In genomic region chr10:85481106-85481505, GRCm38 (mm10) we compare ENCODE assay signal across 8 mouse cellular contexts.
DNase-seq lines count a peak whose midpoint lies in the region; ATAC-seq and TF ChIP-seq lines count a peak whose summit lies in the region.
"Had no signal": no experiment of that assay in that cellular context is flagged by ENCODE, and none has a peak within 500 bp of the region (broad histone marks: within the 10 kb centered on the region; RNA-seq: fewer than 3 reads in every experiment).

No protein-coding gene starts in this region.

- H3K27ac ChIP-seq in intestine, embryonic 15.5 days, result no peak overlapping the region
- no peak overlapping the region for H3K27ac ChIP-seq in intestine, postnatal 0 days (ENCODE audit: low read depth, low read length)
- H3K27ac ChIP-seq: liver, embryonic 12.5 days had no signal

- H3K9ac ChIP-seq in intestine, embryonic 15.5 days, result no peak overlapping the region
- no peak overlapping the region for H3K9ac ChIP-seq in intestine, postnatal 0 days (ENCODE audit: low read depth, low read length)
- H3K9ac ChIP-seq: liver, embryonic 12.5 days had no signal

- H3K36me3 ChIP-seq in intestine, embryonic 15.5 days, result no peaks in the 10 kb centered on the region
- no peaks in the 10 kb centered on the region for H3K36me3 ChIP-seq in intestine, postnatal 0 days (ENCODE audit: control insufficient read depth, insufficient read depth)
- H3K36me3 ChIP-seq: liver, embryonic 12.5 days had no signal

- 0 out of 2 replicates have a peak, but pooled peaks cover 4% of the 10 kb centered on the region for H3K4me1 ChIP-seq in intestine, embryonic 15.5 days (replicated peaks)
- H3K4me1 ChIP-seq in intestine, postnatal 0 days (replicated peaks; ENCODE audit: control insufficient read depth, insufficient read depth, low read length), result no peaks in the 10 kb centered on the region
- H3K4me1 ChIP-seq: liver, embryonic 12.5 days had no signal

- ATAC-seq in intestine, embryonic 15.5 days, result 0 out of 2 replicates have a peak, but pooled peaks have one; percentile 25
- ATAC-seq in intestine, postnatal 0 days, result no peak
- ATAC-seq: liver, embryonic 12.5 days had no signal

- no peaks in the 10 kb centered on the region for H3K27me3 ChIP-seq in intestine, embryonic 15.5 days (replicated peaks)
- H3K27me3 ChIP-seq in intestine, postnatal 0 days (replicated peaks; ENCODE audit: control insufficient read depth, insufficient read depth, low read length), result no peaks in the 10 kb centered on the region
- H3K27me3 ChIP-seq: liver, embryonic 12.5 days had no signal

- no peak overlapping the region for H3K4me2 ChIP-seq in intestine, embryonic 15.5 days (replicated peaks)
- H3K4me2 ChIP-seq in intestine, postnatal 0 days (replicated peaks; ENCODE audit: low read depth), result no peak overlapping the region
- H3K4me2 ChIP-seq: liver, embryonic 12.5 days had no signal

- DNase-seq in adrenal gland, adult (ENCODE audit: inconsistent age in 2 of 2, low spot score in 1 of 2), result peak; percentile 81 to 89
- peak; percentile 51 for DNase-seq in gonadal fat pad, adult 2 months (ENCODE audit: low read depth)
- DNase-seq in lung, postnatal 25 days (ENCODE audit: low spot score), result peak; percentile 30
- DNase-seq in left cerebral cortex, postnatal 4 days, result no peak
- DNase-seq in spleen, adult 12 weeks (ENCODE audit: low spot score), result no peak

- intact Hi-C loops in left cerebral cortex, postnatal 4 days (cut with DNase I), result no loop called here

- H3K4me3 ChIP-seq in intestine, embryonic 15.5 days (replicated peaks), result no peak overlapping the region
- H3K4me3 ChIP-seq in intestine, postnatal 0 days (ENCODE audit: low read depth, low read length), result no peak overlapping the region
- H3K4me3 ChIP-seq: liver, embryonic 12.5 days had no signal

- H3K9me3 ChIP-seq in intestine, embryonic 15.5 days, result no peaks in the 10 kb centered on the region
- no peaks in the 10 kb centered on the region for H3K9me3 ChIP-seq in intestine, postnatal 0 days (ENCODE audit: control insufficient read depth)
- H3K9me3 ChIP-seq: liver, embryonic 12.5 days had no signal

- TF ChIP-seq CTCF in intestine, postnatal 0 days (IDR thresholded peaks at IDR 0.05; ENCODE audit: low read depth), result no peak

- WGBS in intestine, embryonic 15.5 days, result 4% methylated on average over 3 of the region's 3 CpGs
- 6% methylated on average over 3 of the region's 3 CpGs for WGBS in intestine, postnatal 0 days

Comparison
In these comparisons a context has a peak if more than half of its experiments do, and no peak if none do; other contexts are left out.
1. DNase-seq: peak in adrenal gland, adult (2 of 2), gonadal fat pad, adult 2 months (single experiment) and lung, postnatal 25 days (single experiment); none in left cerebral cortex, postnatal 4 days (single experiment) and spleen, adult 12 weeks (single experiment).